Mouse (Mus musculus) lung, adult 2 months (tissue): ENCODE results near the gene Sh3bp1. TPM values are rescaled to one million over a fixed set of nuclear protein-coding genes. Genes with fewer than 3 reads are reported as not detected.

Source experiments
- DNase-seq: peaks from one replicate; pipeline ENCODE4 v3.0.0; 2022
- H3K4me1 ChIP-seq: fragments of 200-500 bp; 2 replicates; pipeline ENCODE4 v1.6.1; 2011; ENCODE audit warnings: low read length; ENCODE audit not compliant: control insufficient read depth, insufficient read depth
- H3K4me3 ChIP-seq: fragments of 200-500 bp; replicated peaks from 2 replicates; pipeline ENCODE3; 2011; ENCODE audit warnings: low read depth, mild to moderate bottlenecking, control low read depth, low read length; ENCODE audit errors: extremely low read depth
- CTCF ChIP-seq: fragments of 200-500 bp; IDR thresholded peaks from 2 replicates; pipeline ENCODE4 v1.5.1; 2011; ENCODE audit warnings: mild to moderate bottlenecking, low read length, control low read depth; ENCODE audit not compliant: insufficient read depth
- POLR2A ChIP-seq: fragments of 200-500 bp; IDR thresholded peaks from 2 replicates; pipeline ENCODE4 v1.6.1; 2011; ENCODE audit warnings: low read depth, mild to moderate bottlenecking, control low read depth, low read length, borderline replicate concordance; ENCODE audit errors: extremely low read depth
- WGBS: fragments of 180-500 bp; shearing (Covaris S2); methylation state at CpG from one replicate; pipeline ENCODE4 v1.1.7; 2018; 5-methylcytosine and 5-hydroxymethylcytosine counted together
- polyA plus RNA-seq: library from polyadenylated mRNA; depleted of rRNA; stranded (reverse); fragments of >200 nt; gene quantifications from 2 replicates; pipeline ENCODE4 v1.2.3, GENCODE M21; 2012

Gene Sh3bp1
- polyA plus RNA-seq, 1 experiment = 92.6 TPM

GRCm38 (mm10) chr15:78913632-78914090, 14.1 kb downstream of the Sh3bp1 start, which contains the start of gene Pdxp:
Gene Pdxp (plus strand): TSS chr15:78913919.
- Histone ChIP-seq H3K4me1 (no peaks in the 10 kb centered on the region; the same call in 1 of the 2 replicates), H3K4me3 (peak within 1 kb of the TSS; percentile 36)
- WGBS = under 1% methylated on average over 51 of the region's 51 CpGs
- TF ChIP-seq CTCF (no peak), POLR2A (peak; percentile 23; the same call in 1 of the 2 replicates)
- DNase-seq = peak; percentile 74

- DNase-seq = peak; percentile 18
- TF ChIP-seq POLR2A (no peak), CTCF (no peak)
- Histone ChIP-seq H3K4me1 (no peaks in the 10 kb centered on the region; the same call in 1 of the 2 replicates), H3K4me3 (peak overlapping the region; percentile 36)
- 2% methylated on average over 83 of the region's 87 CpGs for WGBS
These were observed 14.7 kb downstream of the Sh3bp1 start for GRCm38 (mm10) chr15:78914091-78914822.

GRCm38 (mm10) chr15:78914823-78915659, 15.5 kb downstream of the Sh3bp1 start:
- no peaks in the 10 kb centered on the region; the same call in 1 of the 2 replicates for H3K4me1 ChIP-seq
- no peak for DNase-seq
- 55% methylated on average over 8 of the region's 8 CpGs for WGBS
- TF ChIP-seq CTCF (no peak), POLR2A (no peak)
- no peak overlapping the region for H3K4me3 ChIP-seq

DNA sequence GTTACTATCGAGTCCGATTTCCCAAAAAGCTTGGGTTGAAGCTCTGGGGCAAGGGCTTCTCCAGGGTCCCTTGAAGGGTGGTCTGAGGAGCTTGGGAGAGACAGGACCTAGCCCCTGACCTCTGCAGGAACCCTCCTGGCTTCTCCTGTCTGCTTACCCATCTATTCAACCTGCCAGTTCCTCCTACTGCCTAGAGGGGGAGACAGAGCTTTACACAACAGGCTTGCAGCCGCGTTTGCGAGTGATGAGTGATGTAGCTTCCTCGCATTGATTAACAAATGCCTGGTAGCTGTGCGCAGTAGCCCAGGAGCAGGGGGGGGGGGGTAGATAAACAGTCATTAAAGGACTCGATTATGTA, 16.1 kb downstream of the Sh3bp1 start:
- H3K4me1 ChIP-seq = no peaks in the 10 kb centered on the region; the same call in 1 of the 2 replicates
- TF ChIP-seq CTCF (peak; percentile 99), POLR2A (no peak)
- H3K4me3 ChIP-seq = no peak overlapping the region
- DNase-seq = peak; percentile 51
- WGBS = 5% methylated on average over 8 of the region's 8 CpGs

GRCm38 (mm10) chr15:78916052-78916826, 16.7 kb downstream of the Sh3bp1 start:
- Histone ChIP-seq H3K4me3 (no peak overlapping the region), H3K4me1 (no peaks in the 10 kb centered on the region; the same call in 1 of the 2 replicates)
- no peak for DNase-seq
- WGBS = 72% methylated on average over 12 of the region's 12 CpGs
- TF ChIP-seq CTCF (no peak), POLR2A (no peak)

GRCm38 (mm10) chr15:78918126-78918525, 18.6 kb downstream of the Sh3bp1 start:
- no peaks in the 10 kb centered on the region; the same call in 1 of the 2 replicates for H3K4me1 ChIP-seq
- no peak for TF ChIP-seq CTCF
- TF ChIP-seq POLR2A = no peak
- no peak overlapping the region for H3K4me3 ChIP-seq
- DNase-seq = no peak
- 95% methylated on average over 23 of the region's 23 CpGs for whole genome bisulfite sequencing

GRCm38 (mm10) chr15:78919914-78920313, 20.3 kb downstream of the Sh3bp1 start:
- 79% methylated on average over 12 of the region's 12 CpGs for WGBS
- no peaks in the 10 kb centered on the region for H3K4me1 ChIP-seq
- no peak for DNase-seq
- TF ChIP-seq CTCF (no peak), POLR2A (no peak)
- no peak overlapping the region for H3K4me3 ChIP-seq

DNA sequence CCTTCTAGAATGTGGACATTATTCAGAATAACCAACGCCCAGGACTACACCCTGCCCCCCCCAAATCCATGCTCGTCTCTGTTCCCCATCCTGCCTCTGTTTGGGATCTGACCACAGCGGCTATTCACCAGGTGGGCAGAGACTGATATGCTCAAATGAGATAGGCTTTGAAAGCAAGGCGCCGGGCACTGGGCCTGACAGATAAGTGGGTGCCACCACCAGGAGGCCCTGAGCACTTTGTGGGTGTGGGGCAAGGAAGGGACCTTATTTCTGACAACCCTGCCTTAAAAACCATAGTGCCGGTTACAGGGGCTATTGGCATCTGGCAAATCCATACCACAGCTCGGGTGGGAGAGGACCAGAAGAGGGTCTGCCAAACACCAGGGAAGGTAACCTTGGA, 23.1 kb downstream of the Sh3bp1 start:
- no peak overlapping the region for H3K4me3 ChIP-seq
- peaks cover 5% of the 10 kb centered on the region for H3K4me1 ChIP-seq
- 84% methylated on average over 7 of the region's 7 CpGs for WGBS
- TF ChIP-seq CTCF (no peak), POLR2A (no peak)
- DNase-seq = no peak

DNA sequence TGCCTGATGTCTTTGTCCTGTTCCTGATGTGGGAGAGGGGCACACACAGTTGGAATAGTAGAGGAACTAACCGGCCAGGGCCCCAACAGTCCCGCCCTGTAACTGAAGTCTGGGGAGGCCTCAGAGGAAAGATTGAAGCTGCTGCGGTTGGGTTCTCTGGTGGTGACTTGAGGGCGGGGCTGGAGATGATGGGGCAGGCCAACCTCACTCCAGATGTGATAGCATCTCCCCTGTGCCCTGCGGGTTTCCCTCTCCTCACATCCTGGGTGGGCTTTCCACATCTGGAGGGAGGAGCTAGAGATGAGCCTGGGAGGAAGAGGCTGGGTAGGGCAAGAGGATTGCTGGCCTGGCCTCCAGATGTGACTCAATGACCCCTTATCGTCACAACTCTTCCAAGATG, 24.0 kb downstream of the Sh3bp1 start:
- Histone ChIP-seq H3K4me3 (no peak overlapping the region), H3K4me1 (peaks cover 6% of the 10 kb centered on the region)
- DNase-seq = no peak
- TF ChIP-seq POLR2A (no peak), CTCF (no peak)
- WGBS = 65% methylated on average over 6 of the region's 6 CpGs
